Mouse (Mus musculus) spleen, adult 12 weeks (tissue): Measurements from ENCODE around the gene Opa1.

ENCODE experiments used
- DNase-seq: peaks from one replicate; pipeline ENCODE4 v3.0.0; 2022; ENCODE audit warnings: low spot score

The Opa1 gene

DNA sequence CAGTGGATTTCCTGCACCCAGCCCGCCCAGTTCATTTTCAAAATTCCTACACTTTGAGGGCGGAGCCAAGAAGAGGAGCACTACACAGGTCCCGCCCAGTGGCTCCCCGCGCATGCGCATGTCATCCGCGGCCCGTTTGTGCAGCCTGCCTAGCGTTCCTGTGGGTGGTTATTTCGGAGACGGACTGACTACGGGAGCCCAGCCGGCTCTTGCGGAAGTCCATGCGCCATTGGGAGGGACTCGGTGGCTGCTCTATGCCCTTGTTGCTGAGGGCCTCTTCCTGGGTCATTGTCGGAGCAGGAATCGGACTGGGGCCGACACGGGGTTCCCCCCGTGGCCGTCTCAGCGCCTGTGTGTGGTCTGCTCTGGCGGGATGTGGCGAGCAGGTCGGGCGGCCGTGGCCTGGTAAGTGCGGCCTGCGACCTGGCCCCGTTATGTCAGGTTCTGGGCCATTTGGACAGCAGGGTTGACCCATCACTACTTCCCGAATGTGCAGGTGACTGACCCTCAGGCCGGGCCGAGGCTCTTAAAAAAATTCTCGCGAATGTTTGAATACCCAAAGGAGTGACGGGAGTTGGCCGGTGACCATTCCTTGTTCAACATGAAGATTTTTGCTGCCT, at the start of gene Opa1:
Gene Opa1, plus strand, starts transcription at position 168 of the 620 bp plus-strand sequence.
- peak; percentile 96 for DNase-seq

DNA sequence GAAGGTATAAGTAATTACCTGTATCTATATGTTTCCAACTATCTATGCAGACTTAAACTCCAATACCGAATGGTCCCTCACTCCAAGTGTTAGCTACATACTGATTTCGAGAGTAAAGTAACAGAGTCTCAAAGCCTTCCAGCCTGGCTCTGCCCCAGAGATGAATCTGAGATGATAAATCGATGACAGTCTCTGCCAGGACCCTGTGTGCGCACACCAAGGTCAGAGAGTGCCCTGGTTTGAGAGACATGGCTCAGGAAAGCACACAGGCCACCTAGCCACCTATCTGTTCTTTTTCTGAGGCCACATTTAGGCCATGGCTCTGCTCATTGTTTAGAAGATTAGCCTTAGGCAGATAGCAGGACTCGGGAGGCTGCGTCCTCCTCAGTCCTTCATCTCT, 45.5 kb upstream of the Opa1 start:
- DNase-seq = no peak

DNA sequence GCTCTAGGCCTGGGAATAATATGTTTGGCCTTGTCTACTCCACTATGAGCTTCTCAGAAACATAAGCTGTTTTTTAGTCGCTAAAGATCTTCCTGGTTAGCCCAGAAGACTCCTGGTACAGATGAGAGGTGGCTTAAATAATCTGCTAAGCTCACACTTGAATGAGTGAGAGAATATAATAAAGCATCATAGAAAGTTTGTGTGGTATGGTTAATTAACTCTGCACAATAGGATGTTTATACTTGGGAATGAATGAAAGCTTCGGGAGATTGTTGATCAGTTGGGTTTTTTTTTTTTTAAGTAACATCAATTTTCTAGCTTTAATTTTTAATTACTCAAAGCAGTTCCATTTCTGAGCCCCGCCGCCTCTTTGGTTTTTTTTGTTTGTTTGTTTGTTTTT, 43.3 kb upstream of the Opa1 start:
- no peak for DNase-seq

DNA sequence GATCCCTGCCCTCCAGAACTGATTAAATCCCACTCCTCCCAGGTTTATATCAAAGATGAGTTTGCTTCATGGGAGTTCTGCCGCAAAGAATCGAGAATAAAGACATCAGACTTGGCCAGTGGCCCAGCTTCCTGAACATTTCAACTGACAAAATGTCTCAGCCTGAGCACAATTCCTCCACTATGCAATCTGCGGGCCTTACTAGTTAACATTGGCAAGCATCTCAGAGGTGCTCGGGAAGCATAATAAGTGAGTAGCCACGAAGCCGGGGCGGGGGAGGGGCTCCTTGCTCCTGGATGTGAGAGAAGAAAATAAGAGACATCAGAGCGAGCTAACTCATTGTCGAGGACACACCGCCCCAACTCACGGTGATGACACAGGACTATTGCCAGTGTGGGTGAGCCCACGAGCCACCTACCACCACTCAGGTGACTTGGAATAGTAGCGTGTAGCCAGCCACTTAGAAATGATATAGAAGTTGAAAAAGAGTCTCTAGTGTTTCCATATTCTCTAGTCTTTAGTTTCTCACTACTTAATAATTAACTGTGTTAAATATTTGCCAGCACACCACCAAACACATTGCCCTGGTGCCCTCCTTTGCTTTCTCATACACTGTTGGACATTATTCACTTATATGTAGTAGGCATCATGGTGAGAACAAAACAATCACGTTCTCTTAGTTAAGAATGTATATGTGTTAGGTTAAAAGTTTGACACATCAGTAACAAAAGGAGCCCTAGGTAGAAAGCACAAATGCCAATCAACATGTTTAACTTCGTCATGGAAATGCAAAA, 42.5 kb upstream of the Opa1 start:
- DNase-seq = no peak

DNA sequence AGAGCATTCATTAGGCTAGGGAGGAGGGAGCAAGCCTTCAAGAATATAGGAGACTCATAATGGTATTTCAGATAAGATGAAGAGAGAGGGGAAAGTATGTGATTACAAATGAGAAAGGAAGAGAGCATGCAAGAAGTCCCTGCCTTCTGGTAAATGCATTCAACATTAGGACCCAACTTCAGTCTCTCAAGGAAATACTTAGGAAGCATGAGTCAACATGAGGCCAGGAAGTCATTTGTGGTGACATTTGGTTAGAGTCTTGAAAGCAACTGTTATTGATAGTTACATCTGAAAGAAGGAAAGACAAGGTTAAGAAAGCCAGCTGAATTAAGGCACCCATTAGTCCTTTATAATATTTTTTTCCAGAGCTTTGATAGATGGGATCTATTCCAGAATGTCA, 39.2 kb upstream of the Opa1 start:
- DNase-seq = no peak

DNA sequence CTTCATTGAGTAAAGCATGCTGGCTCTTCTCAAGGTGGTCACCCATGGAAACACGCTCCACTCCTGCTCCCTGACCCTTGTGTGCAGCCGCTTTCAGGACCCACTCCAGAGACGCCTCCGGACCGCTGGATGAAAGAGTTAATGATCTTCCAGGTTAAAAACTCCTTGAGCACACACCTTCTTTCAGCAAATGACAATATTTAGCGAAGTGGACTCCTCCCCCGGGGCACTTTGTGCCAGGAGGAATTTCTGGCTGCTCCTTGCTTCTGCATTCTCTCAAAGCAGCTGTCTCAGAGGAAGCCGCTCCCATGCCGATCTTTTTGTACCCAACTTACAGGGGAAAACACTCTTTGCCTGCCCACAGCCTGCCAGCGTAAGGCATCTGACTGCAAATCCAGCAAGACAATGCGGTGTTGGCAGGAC, 37.9 kb upstream of the Opa1 start:
- DNase-seq = no peak

DNA sequence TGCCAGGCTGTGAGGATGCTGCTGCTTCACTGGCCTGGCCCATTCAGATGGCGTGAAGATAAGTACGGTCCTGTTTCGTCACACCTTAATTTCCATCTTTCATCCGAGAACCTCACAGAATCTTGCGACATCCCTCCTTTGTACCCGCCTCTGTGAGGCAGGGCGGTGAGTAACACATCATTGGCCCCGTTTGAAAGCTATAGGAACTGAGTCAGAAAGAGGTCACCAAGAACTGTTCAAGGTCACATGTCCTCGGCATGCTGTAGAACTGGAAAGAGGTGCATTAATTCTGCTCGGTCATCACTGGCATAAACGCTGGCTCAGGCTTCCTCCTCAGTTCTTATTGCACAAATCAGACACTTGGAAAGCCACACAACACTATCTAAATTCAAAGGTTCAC, 34.3 kb upstream of the Opa1 start, which contains the start of gene Atp13a4:
Gene Atp13a4, minus strand, starts transcription at position 36 of the 400 bp plus-strand sequence.
- no peak for DNase-seq

DNA sequence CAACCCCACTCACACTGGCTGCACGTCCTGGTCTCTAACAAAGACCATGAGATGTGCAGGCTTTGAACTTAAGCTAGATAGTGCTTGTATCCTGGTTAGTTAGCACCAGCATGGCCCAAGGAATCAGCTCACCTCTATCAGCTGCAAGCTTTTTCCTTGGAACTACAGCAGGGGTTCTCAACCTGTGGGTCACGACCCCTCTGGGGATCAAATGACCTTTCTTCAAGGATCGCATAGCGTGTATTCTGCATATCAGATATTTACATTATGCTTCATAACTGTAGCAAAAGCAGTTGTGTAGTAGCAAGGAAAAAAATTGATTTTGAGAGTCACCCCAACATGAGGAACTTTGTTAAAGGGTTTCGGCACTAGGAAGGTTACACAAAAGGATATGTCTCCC, 19.5 kb upstream of the Opa1 start:
- DNase-seq = no peak

DNA sequence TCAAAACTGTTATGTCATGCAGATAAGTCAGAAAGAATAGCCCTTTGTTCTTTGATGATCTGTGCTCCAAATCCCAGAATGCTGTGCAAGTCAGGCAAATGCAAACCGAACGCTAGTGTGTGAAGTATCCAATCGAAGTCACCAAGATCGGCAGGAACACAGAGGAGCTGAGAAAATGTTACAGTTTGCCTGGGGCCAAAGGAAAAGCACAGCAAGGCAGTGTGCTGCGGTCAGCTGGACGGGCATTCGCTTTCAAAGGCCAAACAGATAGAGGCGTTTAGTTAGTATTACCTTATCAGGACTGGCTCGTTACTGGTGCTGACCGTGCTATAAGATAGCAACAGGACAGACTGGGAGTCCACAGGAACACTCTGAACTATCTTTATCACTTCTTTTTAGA, 18.7 kb upstream of the Opa1 start:
- DNase-seq = no peak

DNA sequence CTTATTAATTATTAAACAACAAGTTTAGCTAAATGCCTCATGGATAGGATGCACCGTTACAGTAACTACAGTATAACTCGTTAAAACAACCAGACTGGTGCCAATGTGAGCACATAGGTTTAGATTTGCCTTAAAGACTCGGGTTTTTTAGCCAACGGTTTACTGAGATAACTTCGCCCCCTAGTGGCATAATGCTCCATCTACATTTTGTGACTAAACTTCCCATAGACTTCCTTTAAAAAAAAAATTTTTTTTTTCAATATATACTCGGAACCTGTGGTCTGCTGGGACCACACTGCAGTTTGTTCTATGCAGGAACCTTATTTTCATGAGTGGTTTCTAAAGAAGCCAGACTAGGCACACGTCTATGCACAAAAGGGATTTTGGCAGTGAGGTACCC, 18.3 kb upstream of the Opa1 start:
- DNase-seq = no peak

DNA sequence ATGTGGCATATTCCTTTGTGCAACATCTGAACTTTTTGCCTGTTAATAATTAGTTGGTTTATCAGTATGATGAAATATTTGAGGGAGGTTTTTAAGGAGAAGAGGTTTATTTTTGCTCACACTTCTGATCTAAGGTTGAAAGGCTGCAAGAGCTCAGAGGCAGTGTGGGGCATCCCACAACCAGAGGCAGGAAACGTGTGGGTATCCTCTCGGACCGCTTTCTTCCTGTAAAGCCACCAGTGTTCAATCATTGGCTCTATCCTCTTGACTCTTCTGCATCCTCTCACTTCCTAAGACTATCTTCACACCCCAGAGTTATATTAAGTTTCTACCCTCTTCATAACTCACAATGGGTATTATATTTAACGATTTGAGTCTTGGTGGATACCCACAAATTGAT, 5.1 kb upstream of the Opa1 start:
- DNase-seq = no peak

DNA sequence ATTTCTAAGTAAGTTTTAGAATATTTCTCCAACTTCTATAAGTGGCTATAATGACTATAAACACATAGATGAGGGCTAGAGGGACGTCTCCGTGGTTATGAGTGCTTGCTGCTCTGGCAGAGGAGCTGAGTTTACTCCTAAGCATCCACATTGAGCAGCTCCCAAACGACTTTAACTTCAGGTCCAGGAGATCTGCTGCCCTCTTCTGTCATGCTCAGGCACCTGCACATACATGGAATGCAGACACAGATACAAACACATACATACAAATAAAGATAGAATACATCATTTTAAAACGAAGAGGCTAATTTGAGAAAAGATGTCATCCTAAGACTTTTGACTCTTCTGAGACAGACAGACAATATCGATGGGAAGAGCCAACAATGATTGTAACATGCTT, 3.5 kb upstream of the Opa1 start:
- no peak for DNase-seq

DNA sequence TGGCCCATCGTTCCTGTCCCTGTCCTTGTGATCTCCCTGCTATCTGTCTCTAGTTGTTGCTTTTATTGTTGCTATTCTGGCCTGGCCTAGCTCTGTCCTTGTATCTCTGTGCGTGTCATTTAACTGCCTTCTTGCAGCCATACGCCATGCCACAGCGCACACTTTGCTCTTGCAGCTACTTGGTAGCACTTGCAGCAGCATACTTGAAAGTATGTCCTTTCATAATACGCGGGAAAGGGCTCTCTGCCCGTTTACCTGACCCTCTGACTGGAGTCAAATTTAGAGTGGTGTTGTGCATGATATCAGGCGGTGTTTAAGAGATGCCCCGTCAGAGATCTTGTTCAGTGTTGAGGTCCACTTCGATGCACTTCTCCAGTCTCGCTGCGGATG, 648 bp downstream of the Opa1 start:
- no peak for DNase-seq

DNA sequence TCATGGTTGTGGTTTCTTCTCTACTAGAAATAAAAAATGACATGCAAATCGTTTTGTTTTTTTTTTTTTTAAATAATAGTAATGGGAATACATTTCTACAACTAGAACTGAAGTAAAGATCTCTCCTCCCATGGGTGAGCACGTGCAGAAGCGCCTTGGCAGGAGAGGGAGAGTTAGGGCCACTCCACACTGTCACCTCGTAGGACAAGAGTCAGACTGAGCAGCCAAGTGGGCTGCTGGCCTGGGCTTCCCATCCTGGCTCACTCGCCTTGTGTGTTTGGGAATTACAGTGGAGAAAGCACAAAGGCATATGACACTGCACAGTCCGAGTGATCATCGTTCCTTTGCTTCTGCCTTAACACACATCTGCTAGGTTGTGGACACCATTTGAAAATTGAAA, 13.0 kb downstream of the Opa1 start:
- no peak for DNase-seq

DNA sequence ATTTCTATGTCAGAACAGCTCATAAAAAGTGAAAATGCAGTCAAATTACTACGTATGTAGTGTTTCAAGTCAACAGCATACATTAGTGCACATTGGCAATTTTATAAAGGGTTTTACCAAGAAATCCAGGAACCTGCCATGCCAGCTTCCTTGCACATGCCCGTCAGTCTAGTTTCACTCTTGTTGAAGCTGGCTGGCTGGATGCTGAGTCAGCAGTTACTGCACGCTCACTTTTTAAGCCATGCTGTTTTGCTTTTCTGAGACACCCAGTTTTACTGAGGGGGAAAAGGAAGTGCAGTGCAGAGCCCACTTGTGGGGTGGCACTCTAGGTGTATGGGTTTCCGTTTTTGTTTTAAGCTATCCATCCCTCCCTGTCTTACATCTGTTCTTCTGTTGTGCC, 18.0 kb downstream of the Opa1 start:
- DNase-seq = no peak

DNA sequence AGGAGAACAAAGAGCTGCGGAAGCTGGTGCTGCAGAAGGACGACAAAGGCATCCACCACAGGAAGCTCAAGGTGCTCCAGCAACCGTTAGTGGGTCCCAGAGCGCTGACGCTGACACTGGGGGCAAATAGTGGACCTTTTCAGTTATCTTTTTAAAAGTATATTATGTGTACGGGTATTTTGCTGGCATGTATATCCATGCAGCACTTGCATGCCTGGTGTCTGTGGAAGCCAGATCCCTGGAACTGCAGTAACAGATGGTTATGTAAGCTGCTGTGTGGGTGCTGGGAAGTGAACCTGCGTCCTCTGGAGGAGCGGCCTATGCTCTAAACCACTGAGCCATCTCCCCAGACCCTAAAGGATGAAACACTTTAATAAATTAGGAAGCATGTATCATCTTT, 26.4 kb downstream of the Opa1 start:
- no peak for DNase-seq

DNA sequence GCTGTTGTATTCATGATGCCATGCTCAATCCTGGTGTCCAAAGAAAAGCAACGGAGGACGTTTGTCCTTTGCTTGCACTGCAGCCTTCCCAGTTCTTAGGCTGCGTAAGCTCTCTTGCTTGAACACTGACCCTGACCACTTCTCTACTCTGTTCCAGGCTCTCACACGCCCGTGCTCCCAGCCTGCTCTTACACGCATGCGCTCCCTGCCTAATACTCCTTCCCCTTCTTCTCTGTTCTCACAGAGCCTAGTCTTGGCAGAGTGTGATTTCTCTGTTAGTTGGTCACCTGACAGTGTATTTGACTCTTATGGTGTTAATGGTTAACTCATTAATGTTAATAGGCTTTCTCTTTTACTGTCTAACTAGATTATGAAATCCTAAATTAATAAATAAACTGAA, 28.0 kb downstream of the Opa1 start:
- no peak for DNase-seq

DNA sequence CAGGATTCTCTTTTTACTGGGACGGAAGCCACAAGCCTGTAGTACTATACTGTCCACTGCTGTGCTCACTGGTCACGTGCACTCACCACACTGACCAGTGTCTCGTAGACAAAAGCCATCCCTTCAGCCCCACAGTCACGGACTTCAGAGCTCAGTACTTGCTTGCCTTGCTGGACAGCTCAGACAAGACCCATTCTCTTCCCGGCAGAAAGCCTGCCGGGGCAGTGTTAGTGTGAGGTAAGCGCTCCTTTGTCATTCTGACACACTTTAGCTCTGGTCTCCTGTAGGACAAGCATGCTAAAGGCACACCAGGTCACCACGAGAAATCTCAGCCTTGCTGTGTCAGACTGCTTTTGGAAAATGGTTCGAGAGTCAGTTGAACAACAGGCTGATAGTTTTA, 35.6 kb downstream of the Opa1 start:
- no peak for DNase-seq

DNA sequence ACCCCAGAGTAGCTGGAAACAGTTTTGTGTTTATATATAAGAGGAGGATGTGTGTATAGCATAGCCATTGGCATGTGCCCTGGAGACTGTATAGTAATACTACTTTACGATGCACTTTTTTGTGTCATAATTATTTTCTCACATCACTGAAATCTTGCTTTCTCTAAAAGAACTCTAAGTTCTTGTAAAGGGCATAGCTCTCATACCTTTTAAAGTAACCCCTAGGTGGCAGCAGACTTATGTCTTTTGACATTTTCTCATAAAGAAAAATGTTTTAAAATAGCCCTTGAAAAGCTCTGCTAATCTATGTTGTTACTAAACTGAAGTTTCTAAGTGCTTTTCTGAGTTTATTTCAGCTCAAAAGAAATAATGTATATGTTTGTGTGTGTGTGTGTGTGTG, 49.9 kb downstream of the Opa1 start:
- DNase-seq = no peak

DNA sequence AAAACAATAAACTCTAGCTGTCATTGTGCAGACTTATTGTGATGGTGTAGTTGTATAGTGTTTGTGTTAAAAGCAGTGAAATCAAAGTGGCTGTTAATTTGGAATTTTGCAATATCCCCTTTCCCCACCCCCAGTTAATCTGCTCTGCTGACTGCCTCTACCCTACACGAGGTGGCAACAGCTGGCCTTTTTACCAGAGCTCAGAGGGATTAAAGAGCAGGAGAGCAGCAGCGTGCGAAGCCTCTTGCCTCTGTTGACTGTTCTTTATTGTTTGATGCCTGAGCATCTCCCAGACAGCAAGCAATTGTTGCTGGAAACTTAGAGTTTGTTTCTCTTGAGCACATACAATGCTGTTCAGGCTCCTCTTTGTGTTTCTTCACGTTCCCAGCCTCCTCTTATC, 56.6 kb downstream of the Opa1 start:
- DNase-seq = no peak

DNA sequence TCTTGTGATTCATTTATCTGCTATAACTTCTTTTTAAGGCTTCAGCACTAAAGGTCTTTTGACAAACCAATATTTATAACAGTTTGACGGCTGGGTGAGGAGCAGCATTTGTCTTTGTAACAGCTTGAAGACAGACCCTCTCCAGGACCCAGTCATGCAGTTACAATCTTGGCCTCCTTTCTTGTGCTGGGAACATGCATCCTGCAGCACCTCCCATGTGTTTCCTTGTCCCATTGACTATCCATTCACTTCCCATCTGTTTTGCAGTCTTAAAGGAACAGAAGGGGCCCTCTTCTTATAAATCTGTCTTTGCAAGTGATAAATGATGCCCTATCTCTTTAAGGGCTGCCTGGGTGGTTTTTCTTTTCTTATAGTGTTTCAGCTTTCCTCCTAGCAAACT, 63.2 kb downstream of the Opa1 start:
- DNase-seq = no peak

DNA sequence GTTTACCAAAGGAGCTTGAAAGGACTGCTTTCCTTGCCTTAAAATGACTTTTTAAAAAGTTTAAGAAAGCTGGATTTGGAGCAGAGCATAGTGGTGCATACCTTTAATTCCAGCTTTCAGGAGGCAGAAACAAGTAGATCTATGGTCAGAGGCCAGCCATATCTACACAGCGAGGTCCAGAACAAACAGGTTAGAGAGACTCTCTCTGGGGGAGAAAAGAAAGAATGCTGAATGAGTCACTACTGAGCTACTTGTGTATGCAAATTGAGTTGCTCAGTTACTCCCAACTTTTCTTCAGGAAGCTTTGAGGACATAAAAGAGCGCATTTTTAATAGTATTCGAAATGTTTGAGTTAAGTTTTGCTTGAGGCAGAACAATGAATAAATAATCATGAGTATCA, 65.7 kb downstream of the Opa1 start:
- no peak for DNase-seq

DNA sequence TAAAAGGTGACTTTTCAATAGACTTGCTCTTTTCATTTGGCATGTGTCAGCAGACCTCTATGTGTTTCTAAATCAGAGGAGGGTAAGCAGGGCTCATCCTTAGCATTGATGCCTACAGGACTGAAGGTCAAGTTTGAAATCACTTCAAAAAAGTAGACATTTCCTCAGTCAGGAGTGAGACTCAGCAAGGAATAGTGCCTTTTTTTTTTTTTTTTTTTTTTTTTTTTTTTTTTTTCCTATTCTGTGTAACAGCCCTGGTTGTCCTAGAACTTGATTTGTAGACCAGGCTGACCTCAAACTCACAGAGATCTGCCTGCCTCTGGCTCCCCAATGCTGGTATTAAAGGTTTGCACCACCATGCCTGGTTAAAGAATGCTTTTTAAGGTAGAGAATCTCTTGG, 67.1 kb downstream of the Opa1 start:
- no peak for DNase-seq
